Mouse (Mus musculus) adrenal gland, postnatal 10 days (tissue): ENCODE measurements around the gene Elmo2. TPM values are rescaled to one million over a fixed set of nuclear protein-coding genes. Genes with fewer than 3 reads are reported as not detected.

Source experiments
- DNase-seq: peaks from one replicate; pipeline ENCODE4 v3.0.0; 2021; ENCODE audit warnings: mixed read lengths
- total RNA-seq, 2 experiments: library from RNA; stranded (reverse); gene quantifications; 2 replicates each; pipeline ENCODE4 v1.2.3; 2021

The Elmo2 gene
- total RNA-seq, 2 experiments from 2014 or later, result 27.0 to 34.7 TPM

GRCm38 (mm10) chr2:165323928-165324327, 2.4 kb downstream of the Elmo2 start:
- DNase-seq, result no peak

- no peak for DNase-seq
Measured at GRCm38 (mm10) chr2:165323484-165323883, 2.8 kb downstream of the Elmo2 start.

- no peak for DNase-seq
Measured at GRCm38 (mm10) chr2:165321981-165322735, 4.1 kb downstream of the Elmo2 start.

GRCm38 (mm10) chr2:165321381-165321888, 4.8 kb downstream of the Elmo2 start:
- peak; percentile 48 for DNase-seq

GRCm38 (mm10) chr2:165320531-165321150, 5.6 kb downstream of the Elmo2 start:
- peak; percentile 39 for DNase-seq

- no peak for DNase-seq
Measured at GRCm38 (mm10) chr2:165319503-165319902, 6.8 kb downstream of the Elmo2 start.

GRCm38 (mm10) chr2:165318941-165319340, 7.3 kb downstream of the Elmo2 start:
- no peak for DNase-seq

GRCm38 (mm10) chr2:165317621-165318263, 8.5 kb downstream of the Elmo2 start:
- DNase-seq, result no peak

- DNase-seq, result peak; percentile 61
Measured at GRCm38 (mm10) chr2:165316837-165317473, 9.3 kb downstream of the Elmo2 start.

GRCm38 (mm10) chr2:165316204-165316603, 10.1 kb downstream of the Elmo2 start:
- DNase-seq, result no peak

- DNase-seq, result no peak
Measured at GRCm38 (mm10) chr2:165314197-165314596, 12.1 kb downstream of the Elmo2 start.

GRCm38 (mm10) chr2:165312381-165312780, 13.9 kb downstream of the Elmo2 start:
- DNase-seq, result no peak

GRCm38 (mm10) chr2:165311577-165311976, 14.7 kb downstream of the Elmo2 start:
- peak; percentile 44 for DNase-seq

GRCm38 (mm10) chr2:165310818-165311425, 15.4 kb downstream of the Elmo2 start:
- DNase-seq, result no peak

- DNase-seq, result no peak
Measured at GRCm38 (mm10) chr2:165307801-165308200, 18.5 kb downstream of the Elmo2 start.

- no peak for DNase-seq
Measured at GRCm38 (mm10) chr2:165305438-165305837, 20.8 kb downstream of the Elmo2 start.

GRCm38 (mm10) chr2:165304819-165305218, 21.5 kb downstream of the Elmo2 start:
- DNase-seq, result no peak

- no peak for DNase-seq
Measured at GRCm38 (mm10) chr2:165303354-165304012, 22.8 kb downstream of the Elmo2 start.

GRCm38 (mm10) chr2:165301409-165301808, 24.9 kb downstream of the Elmo2 start:
- no peak for DNase-seq

GRCm38 (mm10) chr2:165300885-165301284, 25.4 kb downstream of the Elmo2 start:
- no peak for DNase-seq

- no peak for DNase-seq
Measured at GRCm38 (mm10) chr2:165300424-165300823, 25.9 kb downstream of the Elmo2 start.

GRCm38 (mm10) chr2:165297429-165297828, 28.9 kb downstream of the Elmo2 start:
- DNase-seq, result no peak
